Mouse (Mus musculus) layer of hippocampus, adult 9-11 months (tissue): Measurements from ENCODE around the gene Eif6.

Experiments
- DNase-seq: peaks from one replicate; pipeline ENCODE4 v3.0.0; 2022

The Eif6 gene

DNA sequence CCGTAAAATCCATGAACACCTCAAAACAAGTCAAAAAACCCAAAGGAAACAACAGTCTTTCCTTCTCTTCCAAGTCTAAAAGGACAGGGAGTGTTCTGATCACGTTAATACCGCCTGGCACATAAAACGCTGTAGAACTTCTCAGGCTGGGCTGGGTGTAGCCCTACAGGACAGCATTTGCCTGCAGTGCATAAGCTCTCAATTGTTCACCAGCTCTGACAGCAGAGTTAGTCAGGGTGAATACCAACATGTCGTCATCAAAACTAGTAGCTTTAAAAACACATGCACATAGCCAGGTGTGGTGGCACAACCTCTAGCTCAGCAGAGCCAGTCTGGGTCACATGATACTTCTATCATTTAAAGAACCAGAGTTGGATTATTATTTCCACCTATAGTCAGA, 5.9 kb downstream of the Eif6 start:
- DNase-seq: no peak

GRCm38 (mm10) chr2:155819449-155820251, 7.1 kb downstream of the Eif6 start:
- no peak for DNase-seq

DNA sequence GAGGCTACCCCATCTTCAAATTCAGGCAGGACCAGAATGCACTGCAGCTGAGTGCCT, 7.5 kb downstream of the Eif6 start, which contains the start of gene BC029722:
Gene BC029722 (minus strand): TSS at position 35 of the 57 bp plus-strand sequence.
- DNase-seq: no peak

GRCm38 (mm10) chr2:155818596-155819391, 7.9 kb downstream of the Eif6 start:
- DNase-seq: peak; percentile 96

GRCm38 (mm10) chr2:155817301-155818245, 9.2 kb downstream of the Eif6 start:
- no peak for DNase-seq

DNA sequence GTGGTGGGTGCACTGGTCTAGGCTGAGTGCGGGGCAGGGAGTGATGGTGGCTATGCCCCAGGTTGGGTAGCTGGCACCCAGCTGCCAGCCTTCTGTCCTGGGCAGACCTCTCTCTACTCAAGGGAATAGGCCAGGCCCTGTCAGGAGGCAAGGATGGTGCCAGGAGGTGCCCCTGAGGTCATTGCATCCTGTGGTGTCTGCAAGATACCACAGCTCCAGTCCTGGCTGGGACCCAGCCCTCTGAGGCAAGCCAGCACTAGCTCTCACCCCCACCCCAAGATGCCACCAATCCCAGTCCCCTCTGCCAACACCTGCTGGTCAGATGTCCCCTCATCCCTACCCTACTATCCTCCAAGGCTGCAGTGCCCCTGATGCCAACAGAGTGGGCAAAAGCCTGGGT, 10.5 kb downstream of the Eif6 start:
- DNase-seq: no peak

DNA sequence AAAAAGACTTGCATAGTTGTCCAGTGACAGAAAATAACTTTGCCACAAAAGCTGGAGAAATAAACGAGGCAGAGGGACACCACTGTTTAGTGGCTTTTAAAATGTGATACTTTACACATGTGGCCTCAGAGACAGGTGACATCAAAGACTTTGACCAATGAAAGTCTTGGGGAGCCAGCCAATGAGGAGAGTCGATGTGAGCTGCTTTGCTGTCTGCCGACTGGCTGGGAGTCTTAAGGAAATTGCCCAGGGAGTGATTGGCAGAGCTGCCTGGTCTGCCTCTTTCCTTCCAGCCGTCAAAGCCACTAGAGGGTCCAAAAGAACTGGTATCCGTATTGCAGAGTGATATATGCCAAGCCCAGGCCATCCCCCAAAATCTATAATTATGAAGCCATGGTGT, 11.9 kb downstream of the Eif6 start:
- DNase-seq: no peak

GRCm38 (mm10) chr2:155812637-155813036, 14.1 kb downstream of the Eif6 start:
- DNase-seq: no peak

GRCm38 (mm10) chr2:155811821-155812396, 14.8 kb downstream of the Eif6 start:
- DNase-seq: peak; percentile 89

DNA sequence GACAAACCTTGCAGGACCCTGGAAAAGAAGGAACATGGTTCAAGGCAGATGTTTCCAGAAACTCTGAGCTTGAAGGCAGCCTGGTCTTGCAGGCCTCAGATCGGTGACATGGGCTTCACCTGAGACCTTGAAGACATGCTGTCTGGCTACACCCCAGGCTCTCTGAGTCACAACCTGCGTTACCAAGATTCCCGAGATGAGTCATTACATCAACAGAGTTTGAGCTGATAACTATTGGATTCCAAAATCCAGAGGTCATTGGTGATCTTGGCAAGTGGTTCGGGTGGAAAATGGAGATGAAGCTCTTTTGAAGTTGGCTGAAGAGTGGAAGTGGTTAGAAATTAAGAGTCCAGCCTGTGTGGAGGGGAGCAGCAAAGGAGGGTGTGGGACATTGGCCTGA, 17.1 kb downstream of the Eif6 start:
- DNase-seq: no peak

DNA sequence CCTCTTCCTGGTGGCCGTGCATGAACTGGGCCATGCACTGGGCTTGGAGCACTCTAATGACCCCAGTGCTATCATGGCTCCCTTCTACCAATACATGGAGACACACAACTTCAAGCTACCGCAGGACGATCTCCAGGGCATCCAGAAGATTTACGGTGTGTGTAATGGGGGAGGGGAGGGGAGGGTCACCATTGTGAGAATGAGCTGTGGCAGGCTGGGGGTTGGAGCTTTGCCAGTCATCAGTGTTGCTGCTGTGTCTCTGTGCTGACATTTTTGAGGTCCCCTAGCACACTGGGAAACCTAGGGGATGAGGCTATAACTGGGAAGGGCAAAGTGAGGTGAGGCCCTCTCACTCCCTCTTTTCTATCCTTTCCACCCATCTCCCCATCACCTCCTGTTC, 19.3 kb downstream of the Eif6 start:
- no peak for DNase-seq

GRCm38 (mm10) chr2:155806548-155806947, 20.2 kb downstream of the Eif6 start:
- DNase-seq: no peak

DNA sequence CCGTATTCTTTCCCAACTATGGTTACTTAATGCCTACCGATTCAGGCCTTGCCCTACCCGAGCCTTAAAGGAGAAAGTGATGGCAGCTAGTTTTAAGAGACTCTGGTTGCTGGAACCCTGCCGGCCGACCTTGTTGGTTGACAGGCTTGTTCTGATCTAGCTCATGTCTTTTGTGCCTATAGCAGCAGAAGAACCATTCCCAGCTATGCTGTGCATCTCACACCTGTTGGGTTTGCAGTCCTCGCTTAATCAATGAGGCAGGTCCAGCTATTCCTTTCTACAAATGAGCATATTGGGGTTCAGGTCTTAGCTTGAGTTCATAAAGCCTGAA, 20.8 kb downstream of the Eif6 start:
- no peak for DNase-seq

- DNase-seq: no peak
Measured at GRCm38 (mm10) chr2:155805231-155805924, 21.3 kb downstream of the Eif6 start.

- no peak for DNase-seq
Measured at GRCm38 (mm10) chr2:155804053-155804452, 22.7 kb downstream of the Eif6 start.

DNA sequence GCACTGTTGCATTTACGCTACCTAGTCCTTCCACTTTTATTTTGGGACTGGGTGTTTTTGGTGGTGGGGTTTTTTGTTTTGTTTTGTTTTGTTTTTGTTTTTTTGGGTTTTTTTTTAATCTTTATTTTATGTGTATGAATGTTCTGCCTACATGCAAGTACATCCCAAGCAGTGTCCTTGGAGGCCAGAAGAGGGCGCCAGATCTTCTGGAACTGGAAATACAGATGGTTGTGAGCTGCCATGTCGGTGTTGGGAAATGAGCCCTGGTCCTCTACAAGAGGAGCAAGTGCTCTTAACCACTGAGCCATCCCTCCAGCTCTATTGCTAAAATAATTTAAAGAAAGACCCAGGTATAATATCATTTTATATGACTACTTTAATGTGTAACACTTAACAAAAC, 24.0 kb downstream of the Eif6 start:
- no peak for DNase-seq

DNA sequence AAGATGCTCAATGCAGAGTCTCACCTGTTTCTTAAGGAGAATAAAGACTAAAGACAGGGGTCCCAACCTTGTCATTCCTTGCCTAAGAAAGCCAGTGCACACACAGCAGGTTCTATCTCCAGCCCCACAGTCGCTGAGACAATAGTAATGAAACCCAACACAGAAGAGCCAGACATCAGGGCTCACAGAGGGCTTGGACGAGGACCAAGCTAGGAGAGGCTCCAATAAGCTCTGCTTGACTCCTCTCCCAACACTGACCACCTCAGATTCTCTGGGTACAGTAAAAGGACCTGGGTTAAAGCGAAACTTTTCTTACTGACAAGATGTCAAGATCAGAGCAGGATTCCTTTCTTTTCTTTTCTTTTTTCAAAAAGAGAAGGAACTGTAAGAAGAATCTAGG, 28.1 kb downstream of the Eif6 start:
- DNase-seq: no peak

DNA sequence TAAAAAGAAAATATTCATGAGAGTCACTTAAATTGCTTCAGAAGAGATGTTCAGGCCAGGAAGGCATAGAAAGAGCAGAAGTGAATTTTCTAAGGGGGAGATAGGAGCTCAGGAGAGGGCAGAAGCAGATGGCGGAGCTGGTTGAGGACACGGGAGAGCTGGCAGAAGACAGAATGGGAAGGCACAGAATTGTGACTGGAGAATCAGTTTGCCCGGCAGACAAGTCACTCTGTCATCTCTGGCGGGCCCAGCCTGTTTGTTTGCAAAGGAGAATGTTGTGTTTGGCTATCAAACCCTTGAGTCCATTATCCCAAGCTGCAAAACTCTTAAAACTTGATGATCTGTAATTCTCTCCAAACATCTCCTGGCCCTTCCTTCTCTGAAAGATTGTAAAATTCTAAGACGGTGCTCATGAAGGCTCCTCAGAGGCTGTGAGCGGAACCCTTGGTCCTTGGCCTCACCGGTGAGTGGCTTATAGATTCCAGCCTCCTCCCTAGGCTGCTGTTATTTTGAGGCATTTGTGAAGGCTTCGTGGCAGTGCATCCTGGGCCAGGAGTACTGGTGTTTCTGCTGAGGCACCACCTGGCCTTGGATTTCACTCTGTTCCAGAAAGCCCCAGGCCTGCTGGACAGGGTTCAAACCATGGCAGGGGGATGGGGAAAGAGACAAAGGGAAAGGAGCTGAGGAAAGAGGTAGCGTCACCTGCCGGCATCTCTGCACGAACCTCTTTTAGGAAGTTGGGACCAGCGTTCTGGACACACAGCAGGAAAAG, 31.9 kb downstream of the Eif6 start:
- no peak for DNase-seq

- no peak for DNase-seq
Measured at GRCm38 (mm10) chr2:155792899-155793298, 33.8 kb downstream of the Eif6 start.

DNA sequence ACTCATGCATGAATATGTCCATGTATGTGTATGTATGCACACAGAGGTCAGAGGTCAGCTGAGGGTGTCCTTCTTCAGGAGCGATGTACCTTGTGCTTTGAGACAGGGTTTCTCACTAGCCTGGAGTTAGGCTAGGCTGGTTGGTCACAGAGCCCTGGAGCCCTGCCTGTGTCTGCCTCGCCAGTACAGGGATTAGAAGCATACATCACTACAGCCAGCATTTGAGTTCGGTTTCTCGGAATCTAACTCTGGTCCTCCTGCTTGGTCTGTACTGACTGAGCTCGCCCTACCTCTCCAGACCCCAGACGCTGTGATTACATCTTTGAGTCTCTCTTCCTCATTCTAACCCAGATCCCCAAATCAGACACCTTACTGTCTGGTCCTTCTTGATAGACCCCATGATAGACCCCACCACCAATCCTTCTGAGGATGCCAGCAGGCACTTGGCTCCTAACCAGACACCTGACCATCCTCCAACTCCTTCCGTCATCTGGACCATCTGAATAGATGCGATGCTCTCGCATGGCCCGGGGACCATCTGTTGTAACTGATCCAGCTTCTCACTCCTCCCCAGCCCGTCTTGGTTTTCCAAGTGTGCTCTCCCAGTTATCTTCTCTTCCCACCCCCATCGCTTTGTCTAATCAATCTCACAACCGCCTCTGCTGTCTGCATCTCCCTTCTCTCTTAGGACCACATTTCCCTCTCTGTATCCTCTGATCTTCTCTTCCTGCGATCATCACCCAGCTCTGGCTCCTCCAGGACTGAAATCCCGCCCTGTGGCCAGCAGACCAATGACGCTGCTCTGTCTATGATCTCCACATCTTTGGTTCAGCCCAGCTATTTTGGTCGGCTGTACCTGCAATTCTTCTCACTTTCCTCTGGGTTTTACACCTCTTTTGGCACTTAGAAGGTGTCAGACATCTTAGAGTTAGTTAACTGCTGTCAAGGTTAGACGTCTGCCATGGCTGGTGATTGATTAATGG, 38.5 kb downstream of the Eif6 start:
- no peak for DNase-seq

DNA sequence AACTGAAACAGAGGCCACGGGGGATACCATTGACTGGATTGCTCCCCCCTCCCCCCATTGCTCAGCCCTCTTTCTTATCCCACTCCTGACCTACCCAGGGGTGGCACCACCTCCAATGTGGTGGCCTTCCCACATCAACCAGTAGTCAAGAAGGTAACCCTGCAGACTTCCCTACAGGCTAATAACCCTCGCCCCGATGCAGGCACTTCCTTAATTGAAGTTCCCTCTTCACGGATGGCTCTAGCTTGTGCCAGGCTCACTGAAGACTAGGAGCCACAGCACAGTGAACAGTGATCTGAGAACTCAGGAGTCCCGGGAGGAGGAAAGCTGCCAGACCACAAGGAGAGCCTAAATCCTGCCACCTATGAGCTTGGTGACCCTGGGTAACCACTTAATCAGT, 39.8 kb downstream of the Eif6 start:
- no peak for DNase-seq
